ENCODE assay signal across 20 mouse cellular contexts in genomic region chr2:120577799-120578198, GRCm38 (mm10). TPM values are rescaled to one million over a fixed set of nuclear protein-coding genes. Genes with fewer than 3 reads are reported as not detected.
DNase-seq lines count a peak whose midpoint lies in the region; ATAC-seq and TF ChIP-seq lines count a peak whose summit lies in the region.
"Had no signal": no experiment of that assay in that cellular context is flagged by ENCODE, and none has a peak within 500 bp of the region (broad histone marks: within the 10 kb centered on the region; RNA-seq: fewer than 3 reads in every experiment).

No protein-coding gene starts in this region.

- peak overlapping the region; percentile 36; the same call in 1 of the 2 replicates for H3K27ac ChIP-seq in lung, embryonic 14.5 days (ENCODE audit: low read depth)
- H3K27ac ChIP-seq in MEL (ENCODE audit: control insufficient read depth, low read depth, low read length) = peak overlapping the region; percentile 74
- H3K27ac ChIP-seq in bone marrow macrophage, adult 2 months (ENCODE audit: insufficient read depth, low read depth, low read length) = peak overlapping the region; percentile 38
- H3K27ac ChIP-seq in hindbrain, embryonic 13.5 days = no peak overlapping the region
- H3K27ac ChIP-seq: embryonic facial prominence, embryonic 13.5 days; heart, embryonic 10.5 days; left cerebral cortex, adult 2 months; limb, embryonic 10.5 days had no signal

- no peak overlapping the region for H3K9ac ChIP-seq in lung, embryonic 14.5 days
- H3K9ac ChIP-seq in MEL (ENCODE audit: control insufficient read depth, low read depth, low read length, poor library complexity, severe bottlenecking) = no peak overlapping the region; the same call in 1 of the 2 replicates
- no peak overlapping the region for H3K9ac ChIP-seq in hindbrain, embryonic 13.5 days
- H3K9ac ChIP-seq: embryonic facial prominence, embryonic 13.5 days had no signal

- no peaks in the 10 kb centered on the region for H3K4me1 ChIP-seq in lung, embryonic 14.5 days (ENCODE audit: insufficient read depth)
- peaks cover 35 to 40% of the 10 kb centered on the region in 2 experiments for H3K4me1 ChIP-seq in MEL (ENCODE audit: control insufficient read depth in 1 of 2, insufficient read depth in 2 of 2, low read length in 2 of 2)
- H3K4me1 ChIP-seq in bone marrow macrophage, adult 2 months (ENCODE audit: control insufficient read depth, insufficient read depth, low read length) = peaks cover 40% of the 10 kb centered on the region
- peaks cover 89% of the 10 kb centered on the region for H3K4me1 ChIP-seq in megakaryocyte, embryonic 14.5 days
- H3K4me1 ChIP-seq in hindbrain, embryonic 13.5 days (replicated peaks) = no peaks in the 10 kb centered on the region

- DNase-seq in lung, embryonic 14.5 days = no peak
- no peak for DNase-seq in lung, postnatal 4 days
- DNase-seq in MEL (ENCODE audit: low read depth, low spot score) = no peak
- no peak for DNase-seq in thymus, postnatal 4 days
- DNase-seq: adrenal gland, postnatal 36 days; cerebellum, adult 9-11 months; gastrocnemius, postnatal 14 days; kidney, postnatal 25 days; midbrain, embryonic 14.5 days; spleen, adult 18-20 months; thymus, adult 2 months had no signal

- no peak for ATAC-seq in lung, embryonic 14.5 days (ENCODE audit: insufficient read depth)
- ATAC-seq in hindbrain, embryonic 13.5 days (ENCODE audit: low FRiP score) = no peak
- ATAC-seq: forebrain, embryonic 14.5 days had no signal

- TF ChIP-seq RAD21 in MEL (IDR thresholded peaks at IDR 0.05; ENCODE audit: low read depth, low read length) = no peak

- TF ChIP-seq EP300 in MEL (IDR thresholded peaks at IDR 0.05; ENCODE audit: low read depth in 1 of 2, low read length in 2 of 2) = no peak

- no peak for TF ChIP-seq CTCF in lung, embryonic 14.5 days (IDR thresholded peaks at IDR 0.05; ENCODE audit: low read depth)
- TF ChIP-seq CTCF in MEL (IDR thresholded peaks at IDR 0.05 in 2 of 3, conservative IDR thresholded peaks at IDR 0.05 in 1 of 3; ENCODE audit: control insufficient read depth in 1 of 3, insufficient read depth in 1 of 3, low read depth in 2 of 3, low read length in 3 of 3, poor library complexity in 1 of 3, severe bottlenecking in 1 of 3) = no peak
- TF ChIP-seq CTCF in bone marrow macrophage, adult 2 months (IDR thresholded peaks at IDR 0.05; ENCODE audit: low read depth, low read length) = no peak

- TF ChIP-seq POLR2A in MEL (IDR thresholded peaks at IDR 0.05; ENCODE audit: control insufficient read depth in 1 of 2, insufficient read depth in 1 of 2, low read depth in 1 of 2, low read length in 2 of 2, poor library complexity in 1 of 2) = no peak
- TF ChIP-seq POLR2A in bone marrow macrophage, adult 2 months (IDR thresholded peaks at IDR 0.05; ENCODE audit: borderline replicate concordance, low read depth, low read length) = no peak

- H3K4me2 ChIP-seq in lung, embryonic 14.5 days = no peak overlapping the region
- no peak overlapping the region for H3K4me2 ChIP-seq in hindbrain, embryonic 13.5 days
- H3K4me2 ChIP-seq: embryonic facial prominence, embryonic 13.5 days; liver, embryonic 11.5 days had no signal

- H3K9me3 ChIP-seq in lung, embryonic 14.5 days (ENCODE audit: low read depth, low read length) = no peaks in the 10 kb centered on the region
- H3K9me3 ChIP-seq in MEL (replicated peaks; ENCODE audit: insufficient read depth, low read length) = no peaks in the 10 kb centered on the region
- no peaks in the 10 kb centered on the region for H3K9me3 ChIP-seq in megakaryocyte, embryonic 14.5 days
- H3K9me3 ChIP-seq in hindbrain, embryonic 13.5 days = no peaks in the 10 kb centered on the region
- H3K9me3 ChIP-seq: embryonic facial prominence, embryonic 13.5 days; heart, embryonic 10.5 days; limb, embryonic 10.5 days had no signal

- H3K4me3 ChIP-seq in lung, embryonic 14.5 days (ENCODE audit: low read depth, low read length) = no peak overlapping the region
- H3K4me3 ChIP-seq in MEL (ENCODE audit: control insufficient read depth in 1 of 2, insufficient read depth in 1 of 2, low read depth in 2 of 2, low read length in 2 of 2) = no peak overlapping the region
- H3K4me3 ChIP-seq in bone marrow macrophage, adult 2 months (ENCODE audit: insufficient read depth, low read length) = no peak overlapping the region
- H3K4me3 ChIP-seq in megakaryocyte, embryonic 14.5 days (replicated peaks) = peak overlapping the region; percentile 46
- no peak overlapping the region for H3K4me3 ChIP-seq in hindbrain, embryonic 13.5 days
- H3K4me3 ChIP-seq: embryonic facial prominence, embryonic 13.5 days; heart, embryonic 10.5 days; left cerebral cortex, adult 2 months; limb, embryonic 10.5 days had no signal

- peaks cover 55% of the 10 kb centered on the region for H3K79me2 ChIP-seq in MEL (ENCODE audit: control insufficient read depth, insufficient read depth, low read length, poor library complexity)

- H3K36me3 ChIP-seq in lung, embryonic 14.5 days (ENCODE audit: insufficient read depth) = 0 out of 2 replicates have a peak, but pooled peaks cover 4% of the 10 kb centered on the region
- H3K36me3 ChIP-seq in MEL (ENCODE audit: control insufficient read depth in 1 of 2, insufficient read depth in 2 of 2, low read length in 2 of 2) = peaks cover 10 to 63% of the 10 kb centered on the region in 2 experiments
- H3K36me3 ChIP-seq in megakaryocyte, embryonic 14.5 days (replicated peaks; ENCODE audit: low read length) = peaks cover 42% of the 10 kb centered on the region
- H3K36me3 ChIP-seq in hindbrain, embryonic 13.5 days = no peaks in the 10 kb centered on the region; the same call in 1 of the 2 replicates
- H3K36me3 ChIP-seq: embryonic facial prominence, embryonic 13.5 days; heart, embryonic 10.5 days had no signal

- WGBS in lung, embryonic 14.5 days = 59% methylated on average over 4 of the region's 4 CpGs
- WGBS in hindbrain, embryonic 13.5 days = 90% methylated on average over 4 of the region's 4 CpGs

- H3K27me3 ChIP-seq in lung, embryonic 14.5 days (ENCODE audit: insufficient read depth, low read length) = no peaks in the 10 kb centered on the region
- H3K27me3 ChIP-seq in MEL (ENCODE audit: control insufficient read depth in 1 of 2, insufficient read depth in 2 of 2, low read length in 2 of 2) = no peaks in the 10 kb centered on the region
- H3K27me3 ChIP-seq in megakaryocyte, embryonic 14.5 days (replicated peaks) = no peaks in the 10 kb centered on the region
- H3K27me3 ChIP-seq in hindbrain, embryonic 13.5 days = no peaks in the 10 kb centered on the region
- H3K27me3 ChIP-seq: embryonic facial prominence, embryonic 13.5 days had no signal

RNA-seq across cellular contexts. Expression of gene Snap23, which starts 10.3 kb away (rescaled TPM):
- 54.7 and 58.2 TPM in 2 replicates for polyA plus RNA-seq in lung, embryonic 14.5 days (2014; fragmentation: Nextera tagmentation; extraction: Ambion mirVana)
- 41.5 and 50.8 TPM in 2 replicates for total RNA-seq in MEL (2012; rRNA removed)
- 10 to 100 TPM in 1 of 2 experiments, not detected in 1; 81.5 TPM for polyA plus RNA-seq in MEL (2012; ENCODE audit: insufficient read depth in 1 of 2, insufficient read length in 2 of 2, low read depth in 1 of 2, low replicate concordance in 2 of 2, missing spikeins in 1 of 2)
- 248 and 266 TPM in 2 replicates for polyA plus RNA-seq in bone marrow macrophage, adult 2 months (2012; ENCODE audit: insufficient read depth, insufficient read length, missing spikeins)
- 4.7 and 18.1 TPM in 2 replicates for polyA plus RNA-seq in megakaryocyte, embryonic 14.5 days (2012; ENCODE audit: insufficient read depth, low replicate concordance)
- 22.1 and 23.7 TPM in 2 replicates for polyA plus RNA-seq in hindbrain, embryonic 13.5 days (2015; fragmentation: Nextera tagmentation; extraction: Ambion mirVana)

RNA-seq across cellular contexts. Expression of gene Zfp106, which starts 14.2 kb away (rescaled TPM):
- 54.0 and 57.9 TPM in 2 replicates for polyA plus RNA-seq in lung, embryonic 14.5 days (2014; fragmentation: Nextera tagmentation; extraction: Ambion mirVana)
- 63.9 and 78.8 TPM in 2 replicates for total RNA-seq in MEL (2012; rRNA removed)
- 100 to 1,000 TPM in 1 of 2 experiments, 10 to 100 TPM in 1; 80.6 to 130 TPM for polyA plus RNA-seq in MEL (2012; ENCODE audit: insufficient read depth in 1 of 2, insufficient read length in 2 of 2, low read depth in 1 of 2, low replicate concordance in 2 of 2, missing spikeins in 1 of 2)
- polyA plus RNA-seq in bone marrow macrophage, adult 2 months (2012; ENCODE audit: insufficient read depth, insufficient read length, missing spikeins) = 66.2 and 79.1 TPM in 2 replicates
- polyA plus RNA-seq in megakaryocyte, embryonic 14.5 days (2012; ENCODE audit: insufficient read depth, low replicate concordance) = 1.5 and 7.7 TPM in 2 replicates
- 43.6 and 44.2 TPM in 2 replicates for polyA plus RNA-seq in hindbrain, embryonic 13.5 days (2015; fragmentation: Nextera tagmentation; extraction: Ambion mirVana)

RNA-seq across cellular contexts. Expression of gene Haus2, which starts 31.4 kb away (rescaled TPM):
- polyA plus RNA-seq in lung, embryonic 14.5 days (2014; fragmentation: Nextera tagmentation; extraction: Ambion mirVana) = 25.7 and 26.0 TPM in 2 replicates
- 15.8 and 16.7 TPM in 2 replicates for total RNA-seq in MEL (2012; rRNA removed)
- 10 to 100 TPM in 1 of 2 experiments, not detected in 1; 14.5 TPM for polyA plus RNA-seq in MEL (2012; ENCODE audit: insufficient read depth in 1 of 2, insufficient read length in 2 of 2, low read depth in 1 of 2, low replicate concordance in 2 of 2, missing spikeins in 1 of 2)
- 9.5 and 10.3 TPM in 2 replicates for polyA plus RNA-seq in bone marrow macrophage, adult 2 months (2012; ENCODE audit: insufficient read depth, insufficient read length, missing spikeins)
- polyA plus RNA-seq in megakaryocyte, embryonic 14.5 days (2012; ENCODE audit: insufficient read depth, low replicate concordance) = 0.89 and 1.6 TPM in 2 replicates
- polyA plus RNA-seq in hindbrain, embryonic 13.5 days (2015; fragmentation: Nextera tagmentation; extraction: Ambion mirVana) = 29.3 and 31.8 TPM in 2 replicates

RNA-seq across cellular contexts. Expression of gene Lrrc57, which starts 31.5 kb away (rescaled TPM):
- 22.6 and 23.5 TPM in 2 replicates for polyA plus RNA-seq in lung, embryonic 14.5 days (2014; fragmentation: Nextera tagmentation; extraction: Ambion mirVana)
- total RNA-seq in MEL (2012; rRNA removed) = 8.1 and 11.1 TPM in 2 replicates
- polyA plus RNA-seq in MEL (2012; ENCODE audit: insufficient read depth in 1 of 2, insufficient read length in 2 of 2, low read depth in 1 of 2, low replicate concordance in 2 of 2, missing spikeins in 1 of 2) = 10 to 100 TPM in 1 of 2 experiments, not detected in 1; 17.5 TPM
- 17.5 and 18.3 TPM in 2 replicates for polyA plus RNA-seq in bone marrow macrophage, adult 2 months (2012; ENCODE audit: insufficient read depth, insufficient read length, missing spikeins)
- 2.1 TPM in 1 of 2 replicates, not detected in the other for polyA plus RNA-seq in megakaryocyte, embryonic 14.5 days (2012; ENCODE audit: insufficient read depth, low replicate concordance)
- 34.1 and 36.1 TPM in 2 replicates for polyA plus RNA-seq in hindbrain, embryonic 13.5 days (2015; fragmentation: Nextera tagmentation; extraction: Ambion mirVana)

RNA-seq across cellular contexts. Expression of gene Stard9, which starts 51.1 kb away (rescaled TPM):
- 14.1 and 14.9 TPM in 2 replicates for polyA plus RNA-seq in lung, embryonic 14.5 days (2014; fragmentation: Nextera tagmentation; extraction: Ambion mirVana)
- total RNA-seq in MEL (2012; rRNA removed) = 0.46 and 0.50 TPM in 2 replicates
- polyA plus RNA-seq in MEL (2012; ENCODE audit: insufficient read depth in 1 of 2, insufficient read length in 2 of 2, low read depth in 1 of 2, low replicate concordance in 2 of 2, missing spikeins in 1 of 2) = 1 to 10 TPM in 1 of 2 experiments, not detected in 1; 1.1 TPM
- 71.4 and 75.3 TPM in 2 replicates for polyA plus RNA-seq in bone marrow macrophage, adult 2 months (2012; ENCODE audit: insufficient read depth, insufficient read length, missing spikeins)
- 0.30 TPM in 1 of 2 replicates, not detected in the other for polyA plus RNA-seq in megakaryocyte, embryonic 14.5 days (2012; ENCODE audit: insufficient read depth, low replicate concordance)
- polyA plus RNA-seq in hindbrain, embryonic 13.5 days (2015; fragmentation: Nextera tagmentation; extraction: Ambion mirVana) = 5.0 TPM in 2 replicates
